Mouse (Mus musculus) stomach, postnatal 0 days (tissue): ENCODE results near the gene B9d2. TPM values are rescaled to one million over a fixed set of nuclear protein-coding genes. Genes with fewer than 3 reads are reported as not detected.

Experiments used
- ATAC-seq: fragments of 200-750 bp; cut with Nextera tagmentation; 2 replicates; pipeline ENCODE4 v1.8.0; 2017; ENCODE audit not compliant: low FRiP score, low TSS enrichment
- DNase-seq: peaks from one replicate; pipeline ENCODE4 v3.0.0-alpha.2; 2016; ENCODE audit warnings: low spot score
- H3K27ac ChIP-seq: fragments of 300-500 bp; sonication (generic); replicated peaks from 2 replicates; pipeline ENCODE4 v1.5.1; 2014; ENCODE audit warnings: mild to moderate bottlenecking, control low read depth
- H3K27me3 ChIP-seq: fragments of 300-500 bp; sonication (generic); 2 replicates; pipeline ENCODE4 v1.6.1; 2014; ENCODE audit warnings: low read length; ENCODE audit not compliant: control insufficient read depth, insufficient read depth
- H3K36me3 ChIP-seq: fragments of 300-500 bp; sonication (generic); 2 replicates; pipeline ENCODE4 v1.6.1; 2014; ENCODE audit warnings: low read length, mixed read lengths; ENCODE audit not compliant: control insufficient read depth, insufficient read depth
- H3K4me1 ChIP-seq: fragments of 300-500 bp; sonication (generic); replicated peaks from 2 replicates; pipeline ENCODE4 v1.6.1; 2014; ENCODE audit warnings: antibody characterized with exemption; ENCODE audit not compliant: control insufficient read depth, insufficient read depth
- H3K4me2 ChIP-seq: fragments of 300-500 bp; sonication (generic); replicated peaks from 2 replicates; pipeline ENCODE4 v1.6.1; 2014; ENCODE audit warnings: low read depth, mild to moderate bottlenecking, control low read depth, moderate library complexity
- H3K4me3 ChIP-seq: fragments of 300-500 bp; sonication (generic); 2 replicates; pipeline ENCODE4 v1.5.1; 2014; ENCODE audit warnings: low read depth, low read length, control low read depth
- H3K9ac ChIP-seq: fragments of 300-500 bp; sonication (generic); 2 replicates; pipeline ENCODE4 v1.6.1; 2014; ENCODE audit warnings: mild to moderate bottlenecking, low read length, control low read depth, mixed read lengths
- H3K9me3 ChIP-seq: fragments of 300-500 bp; sonication (generic); 2 replicates; pipeline ENCODE4 v1.6.1; 2016; ENCODE audit warnings: low read length; ENCODE audit not compliant: control insufficient read depth
- CTCF ChIP-seq: IDR thresholded peaks from 2 replicates; pipeline ENCODE4 v1.5.1; 2016; ENCODE audit warnings: antibody characterized with exemption, low read depth, mild to moderate bottlenecking, moderate library complexity
- EP300 ChIP-seq: optimal IDR thresholded peaks from 2 replicates; pipeline ENCODE3; 2016; ENCODE audit warnings: antibody characterized with exemption
- WGBS: fragments of 180-500 bp; shearing (Covaris S2); extraction: QIAGEN DNeasy Blood & Tissue Kit; methylation state at CpG from one replicate; pipeline ENCODE4 v1.1.7; 2014; 5-methylcytosine and 5-hydroxymethylcytosine counted together
- polyA plus RNA-seq: library from polyadenylated mRNA; unstranded; fragments of >200 nt; fragmentation: Nextera tagmentation; extraction: Ambion mirVana; gene quantifications from 2 replicates; pipeline ENCODE4 v1.2.1, GENCODE M21; 2015

Gene B9d2
- polyA plus RNA-seq, 1 experiment from 2014 or later, result 11.6 TPM

DNA sequence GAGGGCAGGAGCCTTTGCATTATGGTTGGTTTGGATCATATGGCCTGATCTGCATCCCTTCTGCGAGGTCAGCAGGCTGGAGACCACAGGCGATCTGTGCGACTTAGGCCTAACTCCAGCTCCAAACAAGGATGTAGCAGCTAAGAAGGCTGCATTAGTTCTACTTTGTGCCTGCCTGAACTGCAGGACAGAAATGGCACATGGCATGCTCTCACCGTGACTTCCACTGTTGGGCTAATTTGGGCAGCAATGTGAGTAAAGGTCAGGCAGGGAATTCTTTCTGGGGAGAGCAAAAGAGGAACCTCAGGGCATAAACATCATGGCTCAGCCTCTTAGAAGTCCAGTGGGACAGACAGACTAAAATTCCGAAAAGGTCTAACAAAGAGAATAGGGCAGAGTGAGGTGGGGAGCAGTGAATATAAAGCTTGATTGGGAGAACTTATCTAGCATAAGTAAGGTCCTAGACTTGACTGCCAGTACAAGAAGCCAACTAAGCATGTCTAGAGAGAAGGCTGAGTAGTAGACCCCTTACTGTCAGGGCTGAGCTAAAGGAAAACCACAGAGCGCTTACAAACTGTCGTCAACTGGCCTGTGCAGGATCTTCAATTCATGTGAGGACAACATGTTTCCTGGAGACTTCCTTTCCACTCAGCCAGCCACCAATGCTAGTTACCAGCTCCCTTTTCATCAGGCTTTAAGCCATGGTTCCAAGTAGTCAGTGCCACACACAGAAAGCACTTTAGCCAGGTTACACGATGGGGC lies 50.9 kb downstream of the B9d2 start:
- H3K36me3 ChIP-seq, result peaks cover 55% of the 10 kb centered on the region
- no peak for ATAC-seq

DNA sequence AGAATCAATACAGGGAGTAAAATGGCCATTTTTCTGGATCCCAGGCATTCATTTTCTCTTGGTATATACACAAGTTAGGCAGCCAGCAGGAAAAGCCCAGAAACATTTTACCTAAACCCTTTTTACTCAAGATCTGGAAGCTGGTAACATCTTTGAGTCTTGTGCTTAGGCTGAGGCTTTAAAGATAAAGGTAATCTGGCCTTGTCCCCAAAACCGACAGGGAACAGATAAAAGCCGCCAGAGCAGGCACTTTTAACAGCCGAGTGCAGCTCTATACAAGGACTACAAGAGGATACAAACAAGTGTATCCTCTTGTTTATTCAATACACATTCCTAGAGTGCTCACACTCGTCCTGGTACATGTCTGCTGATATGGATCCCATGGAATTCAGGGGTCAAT lies 54.4 kb downstream of the B9d2 start:
- TF ChIP-seq CTCF, result no peak
- TF ChIP-seq EP300, result no peak
- H3K27me3 ChIP-seq, result no peaks in the 10 kb centered on the region
- H3K36me3 ChIP-seq, result peaks cover 56% of the 10 kb centered on the region
- DNase-seq (no peak), ATAC-seq (no peak)
- 38% methylated on average over 4 of the region's 4 CpGs for WGBS
- no peak overlapping the region for H3K27ac ChIP-seq
- no peaks in the 10 kb centered on the region for H3K9me3 ChIP-seq
- no peak overlapping the region for H3K9ac ChIP-seq
- H3K4me1 ChIP-seq, result no peaks in the 10 kb centered on the region
- H3K4me2 ChIP-seq, result no peak overlapping the region
- no peak overlapping the region for H3K4me3 ChIP-seq

More for the DNA sequence above, 50.9 kb downstream of the B9d2 start:
- WGBS, result 86% methylated on average over 8 of the region's 8 CpGs
- H3K9me3 ChIP-seq, result no peaks in the 10 kb centered on the region
- no peak overlapping the region for H3K9ac ChIP-seq
- TF ChIP-seq CTCF (no peak), EP300 (no peak)
- H3K4me1 ChIP-seq, result no peaks in the 10 kb centered on the region
- H3K4me2 ChIP-seq, result no peak overlapping the region
- H3K27ac ChIP-seq, result no peak overlapping the region
- no peak overlapping the region for H3K4me3 ChIP-seq
- H3K27me3 ChIP-seq, result no peaks in the 10 kb centered on the region
- DNase-seq, result no peak

Other genes with a start within 250 kb of the B9d2 start
- gene Ceacam1, start 203.2 kb upstream of the B9d2 start, polyA plus RNA-seq, result 16.7 and 25.7 TPM in 2 replicates
- 0.07 TPM in 1 of 2 replicates, not detected in the other for gene Ceacam2, start 140.9 kb upstream of the B9d2 start, polyA plus RNA-seq
- 0.22 TPM in 1 of 2 replicates, not detected in the other for gene Erich4, start 64.9 kb upstream of the B9d2 start, polyA plus RNA-seq
- 25.4 and 29.2 TPM in 2 replicates for gene Dmac2, start 61.4 kb upstream of the B9d2 start, polyA plus RNA-seq
- gene B3gnt8, start 54.1 kb upstream of the B9d2 start, polyA plus RNA-seq, result 5.8 and 6.5 TPM in 2 replicates
- gene Bckdha, start 21.8 kb upstream of the B9d2 start, polyA plus RNA-seq, result 63.8 and 70.3 TPM in 2 replicates
- 63.8 and 65.1 TPM in 2 replicates for gene Exosc5, start 21.6 kb upstream of the B9d2 start, polyA plus RNA-seq
- gene Tmem91, start 5.6 kb upstream of the B9d2 start, polyA plus RNA-seq, result 0.78 and 0.92 TPM in 2 replicates
- 1.4 and 1.6 TPM in 2 replicates for gene Tgfb1, start 6.2 kb downstream of the B9d2 start, polyA plus RNA-seq
- gene Ccdc97, start 38.3 kb downstream of the B9d2 start, polyA plus RNA-seq, result 7.9 and 10.2 TPM in 2 replicates
- gene Hnrnpul1, start 74.0 kb downstream of the B9d2 start, polyA plus RNA-seq, result 25.9 and 27.5 TPM in 2 replicates
- gene Axl, start 107.9 kb downstream of the B9d2 start, polyA plus RNA-seq, result 52.8 and 53.4 TPM in 2 replicates
- gene Cyp2s1, start 136.1 kb downstream of the B9d2 start, polyA plus RNA-seq, result 166 and 195 TPM in 2 replicates
- gene Cyp2b10, start 216.8 kb downstream of the B9d2 start, polyA plus RNA-seq, result 7.4 and 10.7 TPM in 2 replicates